Mouse (Mus musculus) hindlimb bud, embryonic 11.5 days (tissue): ENCODE measurements at regions not wholly inside any gene's neighbourhood (a gene's known extent, or its start where the extent isn't known, plus 50 kb on each side); places are given as distances from the start of the nearest gene placed in this dataset.

ENCODE experiments used
- DNase-seq: peaks from one replicate; pipeline ENCODE4 v3.0.0-alpha.2; 2012; ENCODE audit warnings: low read depth, low spot score; ENCODE audit errors: extremely low spot score

GRCm38 (mm10) chr10:83819266-83819949, 96.7 kb downstream of the 1500009L16Rik start:
- DNase-seq: peak; percentile 39

- no peak for DNase-seq
These were observed 97.2 kb downstream of the 1500009L16Rik start for GRCm38 (mm10) chr10:83819950-83820275.

- no peak for DNase-seq
These were observed 98.4 kb downstream of the 1500009L16Rik start for GRCm38 (mm10) chr10:83821089-83821488.

GRCm38 (mm10) chr10:83826105-83826504, 103.4 kb downstream of the 1500009L16Rik start:
- DNase-seq: no peak

GRCm38 (mm10) chr10:83836351-83836750, 113.7 kb downstream of the 1500009L16Rik start:
- DNase-seq: no peak

- no peak for DNase-seq
These were observed 117.6 kb downstream of the 1500009L16Rik start for GRCm38 (mm10) chr10:83840226-83840625.

- no peak for DNase-seq
These were observed 128.2 kb downstream of the 1500009L16Rik start for GRCm38 (mm10) chr10:83850881-83851280.

GRCm38 (mm10) chr10:83852194-83852593, 129.5 kb downstream of the 1500009L16Rik start:
- DNase-seq: no peak

- DNase-seq: no peak
These were observed 130.1 kb downstream of the 1500009L16Rik start for GRCm38 (mm10) chr10:83852806-83853205.

GRCm38 (mm10) chr10:83857794-83858442, 135.3 kb downstream of the 1500009L16Rik start:
- DNase-seq: no peak

GRCm38 (mm10) chr10:83858689-83859088, 136.0 kb downstream of the 1500009L16Rik start:
- no peak for DNase-seq

- no peak for DNase-seq
These were observed 137.0 kb downstream of the 1500009L16Rik start for GRCm38 (mm10) chr10:83859633-83860032.

GRCm38 (mm10) chr10:83861574-83862190, 139.0 kb downstream of the 1500009L16Rik start:
- no peak for DNase-seq

GRCm38 (mm10) chr10:83864591-83864990, 141.9 kb downstream of the 1500009L16Rik start:
- DNase-seq: no peak

- no peak for DNase-seq
These were observed 143.3 kb downstream of the 1500009L16Rik start for GRCm38 (mm10) chr10:83865929-83866328.

GRCm38 (mm10) chr10:83871736-83872400, 149.2 kb downstream of the 1500009L16Rik start:
- no peak for DNase-seq

GRCm38 (mm10) chr10:83878745-83879144, 156.1 kb downstream of the 1500009L16Rik start:
- DNase-seq: no peak

GRCm38 (mm10) chr10:83882119-83882890, 159.6 kb downstream of the 1500009L16Rik start:
- peak; percentile 26 for DNase-seq

- DNase-seq: peak; percentile 20
These were observed 160.2 kb downstream of the 1500009L16Rik start for GRCm38 (mm10) chr10:83882891-83883185.

GRCm38 (mm10) chr10:83884553-83884952, 161.9 kb downstream of the 1500009L16Rik start:
- DNase-seq: no peak

GRCm38 (mm10) chr10:83888587-83888986, 165.9 kb downstream of the 1500009L16Rik start:
- DNase-seq: no peak
